Mouse (Mus musculus): ENCODE results near the gene Sectm1b. TPM values are rescaled to one million over a fixed set of nuclear protein-coding genes. Genes with fewer than 3 reads are reported as not detected.

Gene Sectm1b
- total RNA-seq, 1 experiment from 2014 or later: not detected

DNA sequence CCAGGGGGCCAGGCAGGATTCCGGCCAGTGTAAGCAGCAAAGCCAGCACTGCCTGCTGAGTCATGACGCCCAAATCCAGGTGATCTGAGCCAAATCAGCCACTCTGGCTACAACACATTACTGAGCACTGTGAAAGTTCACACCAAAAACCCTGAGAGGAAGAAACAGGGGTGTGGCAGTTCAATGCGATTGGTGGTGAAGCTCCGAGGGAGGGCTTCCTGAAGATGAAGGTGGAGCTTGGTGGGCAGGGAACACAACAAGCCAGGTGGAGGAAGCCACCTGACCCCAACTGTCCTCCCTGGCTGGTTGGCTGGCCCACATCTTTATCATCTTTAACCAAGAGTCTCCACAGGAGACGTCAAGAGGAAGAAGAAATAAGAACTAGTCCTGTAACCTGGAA, 24.1 kb downstream of the Sectm1b start, which contains the start of gene Cd7:
Cd7 (minus strand) TSS at position 117 of the 400 bp plus-strand sequence.
- peak; percentile 31; the same call in 1 of the 2 replicates for ATAC-seq (replicated peaks; ENCODE audit: low read depth, poor library complexity, severe bottlenecking)

- ATAC-seq (replicated peaks; ENCODE audit: low read depth, poor library complexity, severe bottlenecking): peak; percentile 43
These were observed 24.8 kb downstream of the Sectm1b start for GRCm38 (mm10) chr11:121038366-121039240.

DNA sequence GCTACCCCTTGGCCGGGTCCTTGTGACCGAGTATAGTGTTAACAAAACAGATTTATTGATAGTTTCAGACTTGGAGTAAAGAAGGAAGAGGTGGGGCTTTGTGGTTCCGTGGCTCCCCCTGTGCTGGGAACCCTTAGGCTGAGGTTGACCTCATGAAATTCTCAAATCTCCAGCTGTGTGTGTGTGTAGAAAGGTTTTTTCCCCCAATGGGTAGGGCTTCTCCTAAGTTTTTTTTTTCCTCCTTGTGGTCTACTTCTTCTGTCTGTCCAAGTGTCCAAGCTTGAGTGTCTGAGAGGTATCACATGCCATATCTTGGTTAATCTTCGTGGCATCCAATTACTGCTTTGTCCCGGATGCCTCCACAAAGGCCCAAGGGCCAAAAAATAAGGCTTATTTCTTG, 30.3 kb downstream of the Sectm1b start:
- peak; percentile 39 for ATAC-seq (replicated peaks; ENCODE audit: low read depth, poor library complexity, severe bottlenecking)

DNA sequence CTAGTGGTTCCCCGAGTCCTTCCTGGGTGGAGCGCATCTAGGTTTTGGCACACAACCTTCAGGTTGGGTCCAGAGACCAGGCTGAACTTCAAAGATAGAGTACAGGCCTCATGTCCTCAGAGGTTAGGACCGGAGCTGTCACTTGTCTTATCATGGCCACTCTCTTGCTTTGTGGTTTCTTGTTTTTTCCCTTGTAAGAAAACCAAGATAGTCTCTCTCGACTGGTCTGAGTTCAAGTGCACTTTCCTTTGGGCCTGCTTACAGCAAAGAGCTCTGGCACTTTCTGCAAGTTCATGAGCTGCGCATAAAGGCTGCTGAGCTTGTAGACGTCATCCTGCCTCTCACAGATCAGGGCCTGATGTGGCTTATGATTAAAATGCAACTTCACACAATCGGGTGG, 36.1 kb downstream of the Sectm1b start:
- peak; percentile 88 for ATAC-seq (replicated peaks; ENCODE audit: low read depth, poor library complexity, severe bottlenecking)

DNA sequence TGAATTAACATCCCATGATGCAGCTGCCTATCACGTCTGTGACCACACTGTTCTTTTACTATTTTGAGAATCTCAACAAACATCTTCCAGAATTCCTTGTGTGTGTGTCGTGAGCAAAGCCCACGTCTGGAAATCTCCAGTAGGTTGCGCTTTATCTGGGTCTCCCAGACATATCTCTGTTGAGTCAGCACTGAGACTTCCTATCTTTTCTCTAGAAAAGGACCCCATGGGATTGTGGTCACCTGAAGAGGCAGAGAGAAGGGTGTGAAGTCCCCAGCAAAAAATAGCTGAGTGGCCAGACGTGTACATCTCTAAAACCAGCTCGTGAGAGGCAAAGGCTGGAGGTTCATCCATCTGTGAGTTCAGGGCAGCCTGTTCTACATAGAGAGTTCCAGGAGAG, 39.2 kb downstream of the Sectm1b start:
- ATAC-seq (replicated peaks; ENCODE audit: low read depth, poor library complexity, severe bottlenecking): no peak

DNA sequence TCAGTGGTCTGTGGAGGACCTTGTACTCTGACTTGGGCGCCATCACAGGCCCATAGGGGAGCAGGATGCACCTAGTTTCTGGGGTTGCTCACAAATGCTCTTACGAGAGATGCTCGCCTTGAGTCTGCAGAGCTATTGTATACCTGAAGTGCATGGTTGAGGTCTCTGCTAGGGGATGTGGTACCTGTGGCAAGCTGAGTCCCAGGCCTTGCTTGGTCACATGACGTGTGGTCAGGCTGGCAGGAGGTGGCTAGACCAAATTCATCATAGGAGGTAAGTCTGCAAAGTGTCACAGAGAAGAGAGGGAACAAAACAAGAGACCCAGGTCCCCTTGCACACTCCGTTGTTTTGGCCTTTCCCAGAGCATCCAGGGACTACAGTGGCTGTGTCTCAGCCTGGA, 43.9 kb downstream of the Sectm1b start:
- no peak for ATAC-seq (replicated peaks; ENCODE audit: low read depth, poor library complexity, severe bottlenecking)

DNA sequence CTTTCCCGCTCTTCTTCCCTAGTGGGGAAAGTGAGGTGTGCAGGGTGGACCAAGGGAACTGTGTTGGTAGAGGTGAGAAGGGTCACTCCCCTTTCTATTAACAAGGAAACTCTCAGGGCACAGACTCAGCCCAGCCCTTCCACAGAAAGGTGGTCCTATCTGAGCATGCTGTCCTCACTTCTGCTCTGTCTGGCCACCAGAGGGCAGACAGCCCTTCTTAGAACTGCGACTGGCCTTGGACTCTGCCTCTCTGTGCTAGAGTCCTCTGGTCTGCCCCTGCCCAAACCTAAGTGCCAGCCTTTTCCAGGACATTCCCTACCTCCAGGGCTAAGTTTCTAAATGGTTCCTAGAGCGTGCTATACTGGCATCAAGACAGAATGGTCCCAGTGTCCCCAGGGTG, 45.7 kb downstream of the Sectm1b start:
- ATAC-seq (replicated peaks; ENCODE audit: low read depth, poor library complexity, severe bottlenecking): peak; percentile 84

DNA sequence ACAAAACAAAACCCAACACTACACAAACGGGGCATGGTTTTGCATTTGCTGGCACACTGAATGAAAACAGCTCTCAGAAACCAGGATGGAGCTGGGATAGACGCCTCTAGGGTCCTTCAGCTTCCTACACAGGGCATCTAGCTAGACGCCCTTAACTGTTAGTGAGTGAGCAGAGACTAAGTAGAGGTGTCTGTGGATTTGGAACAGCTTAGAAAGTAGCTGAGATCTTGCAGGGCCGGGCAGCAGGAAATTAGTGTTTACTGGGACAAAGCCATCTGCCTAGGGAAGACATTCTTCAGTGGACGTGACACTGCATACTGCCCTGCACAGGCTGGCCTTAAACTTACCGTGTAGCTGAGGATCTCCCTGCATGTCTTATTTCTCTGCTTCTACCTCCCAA, 47.9 kb downstream of the Sectm1b start:
- ATAC-seq (replicated peaks; ENCODE audit: low read depth, poor library complexity, severe bottlenecking): no peak

GRCm38 (mm10) chr11:121014896-121015300, 48.5 kb downstream of the Sectm1b start:
- no peak for ATAC-seq (replicated peaks; ENCODE audit: low read depth, poor library complexity, severe bottlenecking)

- ATAC-seq (replicated peaks; ENCODE audit: low read depth, poor library complexity, severe bottlenecking): no peak
These were observed 49.7 kb downstream of the Sectm1b start for GRCm38 (mm10) chr11:121013656-121014055.

- peak; percentile 24; the same call in 1 of the 2 replicates for ATAC-seq (replicated peaks; ENCODE audit: low read depth, poor library complexity, severe bottlenecking)
These were observed 53.2 kb downstream of the Sectm1b start for GRCm38 (mm10) chr11:121010044-121010755.

GRCm38 (mm10) chr11:121006184-121006583, 57.2 kb downstream of the Sectm1b start:
- ATAC-seq (replicated peaks; ENCODE audit: low read depth, poor library complexity, severe bottlenecking): no peak

DNA sequence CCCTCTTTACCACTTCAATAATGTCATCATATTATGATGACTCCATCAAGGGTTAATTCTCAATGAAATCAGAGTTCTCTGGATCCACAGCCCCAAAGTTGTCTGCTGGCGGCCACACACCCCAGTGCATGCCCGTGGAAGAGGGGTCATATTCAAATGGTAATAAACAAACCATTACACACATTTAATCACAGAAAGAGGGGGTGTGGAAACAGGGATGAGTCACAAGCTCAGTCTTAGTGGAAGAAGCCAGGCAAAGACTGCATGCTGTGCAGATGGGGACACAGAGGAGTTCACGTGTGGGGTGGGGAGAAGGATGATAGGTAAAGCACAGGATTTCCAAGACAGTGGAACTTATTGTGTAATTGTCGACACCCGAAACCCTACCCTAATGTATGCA, 59.1 kb downstream of the Sectm1b start:
- no peak for ATAC-seq (replicated peaks; ENCODE audit: low read depth, poor library complexity, severe bottlenecking)

Other genes with a start within 250 kb of the Sectm1b start
- 46.0 and 62.3 TPM in 2 replicates for gene Fasn, start 239.0 kb downstream of the Sectm1b start, total RNA-seq (2017)
- gene Ccdc57, start 130.7 kb downstream of the Sectm1b start, total RNA-seq (2017): 9.7 and 10.1 TPM in 2 replicates
- 3.0 and 3.9 TPM in 2 replicates for gene Slc16a3, start 115.1 kb downstream of the Sectm1b start, total RNA-seq (2017)
- 65.0 and 84.8 TPM in 2 replicates for gene Csnk1d, start 72.2 kb downstream of the Sectm1b start, total RNA-seq (2017)
- 1.1 and 3.1 TPM in 2 replicates for gene Cd7, start 24.2 kb downstream of the Sectm1b start, total RNA-seq (2017)
- gene Sectm1a, start 17.7 kb upstream of the Sectm1b start, total RNA-seq (2017): not detected in 2 replicates
- gene Tex19.2, start 55.1 kb upstream of the Sectm1b start, total RNA-seq (2017): not detected in 2 replicates
- gene Tex19.1, start 82.6 kb upstream of the Sectm1b start, total RNA-seq (2017): not detected in 2 replicates
- not detected in 2 replicates for gene Uts2r, start 96.7 kb upstream of the Sectm1b start, total RNA-seq (2017)
- gene Hexdc, start 140.9 kb upstream of the Sectm1b start, total RNA-seq (2017): 9.6 and 10.0 TPM in 2 replicates
- gene Ogfod3, start 141.1 kb upstream of the Sectm1b start, total RNA-seq (2017): 3.8 and 8.6 TPM in 2 replicates
- 22.7 and 30.2 TPM in 2 replicates for gene Cybc1, start 165.8 kb upstream of the Sectm1b start, total RNA-seq (2017)
- 23.5 and 40.9 TPM in 2 replicates for gene Narf, start 173.7 kb upstream of the Sectm1b start, total RNA-seq (2017)
- 20.8 and 23.8 TPM in 2 replicates for gene Foxk2, start 196.4 kb upstream of the Sectm1b start, total RNA-seq (2017)